8 mouse cellular contexts compared by ENCODE assay signal in the genomic region with DNA sequence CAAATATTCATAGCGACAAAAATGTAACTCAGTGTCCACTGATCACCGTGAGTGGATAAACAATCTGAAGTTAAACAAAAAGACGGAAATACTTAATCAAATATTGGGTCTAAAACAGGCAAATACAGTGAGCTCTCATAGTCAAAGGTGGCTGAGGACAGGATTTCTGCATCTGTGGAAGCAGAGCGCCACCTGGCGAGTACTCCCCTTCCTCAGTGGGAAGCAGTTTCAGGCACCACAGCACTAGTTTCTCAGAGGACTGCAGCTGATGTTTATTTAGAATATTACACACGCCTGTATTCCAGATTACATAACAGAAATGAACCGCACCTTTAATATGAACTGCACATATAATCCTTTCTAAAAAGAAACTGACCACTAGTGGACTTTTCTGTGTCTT. TPM values are rescaled to one million over a fixed set of nuclear protein-coding genes. Genes with fewer than 3 reads are reported as not detected.
DNase-seq lines count a peak whose midpoint lies in the region; ATAC-seq and TF ChIP-seq lines count a peak whose summit lies in the region.

No protein-coding gene starts in this region.

- H3K4me2 ChIP-seq in midbrain, embryonic 16.5 days (ENCODE audit: low read length): no peak overlapping the region

- TF ChIP-seq CTCF in cerebellum, adult 2 months (IDR thresholded peaks at IDR 0.05; ENCODE audit: borderline replicate concordance, insufficient read depth, low read depth, low read length): peak; percentile 45; the same call in 1 of the 2 replicates

- no peak overlapping the region for H3K9ac ChIP-seq in midbrain, embryonic 16.5 days (ENCODE audit: low read depth, low read length)

- H3K9me3 ChIP-seq in midbrain, embryonic 10.5 days (replicated peaks): no peaks in the 10 kb centered on the region
- H3K9me3 ChIP-seq in midbrain, embryonic 16.5 days (replicated peaks; ENCODE audit: control insufficient read depth, low read length, poor library complexity, severe bottlenecking): no peaks in the 10 kb centered on the region

- DNase-seq in cerebellum, adult 2 months: no peak
- DNase-seq in cerebellum, adult 11 months: no peak
- peak; percentile 28 for DNase-seq in midbrain, embryonic 10.5 days (ENCODE audit: low spot score)
- DNase-seq in forelimb bud, embryonic 11.5 days (ENCODE audit: low read depth, low spot score): peak; percentile 50
- peak; percentile 72 for DNase-seq in kidney, postnatal 14 days
- DNase-seq in thymus, postnatal 4 days: peak; percentile 45

- no peak for TF ChIP-seq POLR2A in cerebellum, adult 2 months (IDR thresholded peaks at IDR 0.05; ENCODE audit: borderline replicate concordance, insufficient read depth, low read length)

- no peaks in the 10 kb centered on the region for H3K27me3 ChIP-seq in cerebellum, adult 2 months (ENCODE audit: control insufficient read depth, insufficient read depth, low read length)
- H3K27me3 ChIP-seq in midbrain, embryonic 10.5 days (ENCODE audit: low read depth, poor library complexity, severe bottlenecking): no peaks in the 10 kb centered on the region
- no peaks in the 10 kb centered on the region for H3K27me3 ChIP-seq in midbrain, embryonic 16.5 days (ENCODE audit: control insufficient read depth, insufficient read depth, low read depth, low read length)

- no peaks in the 10 kb centered on the region for H3K4me1 ChIP-seq in cerebellum, adult 2 months (ENCODE audit: control insufficient read depth, insufficient read depth, low read length)
- no peaks in the 10 kb centered on the region for H3K4me1 ChIP-seq in midbrain, embryonic 10.5 days
- no peaks in the 10 kb centered on the region for H3K4me1 ChIP-seq in midbrain, embryonic 16.5 days (ENCODE audit: control insufficient read depth, insufficient read depth, low read length)

- no peak overlapping the region for H3K4me3 ChIP-seq in cerebellum, adult 2 months (replicated peaks; ENCODE audit: insufficient read depth, low read depth, low read length)
- no peak overlapping the region for H3K4me3 ChIP-seq in midbrain, embryonic 10.5 days
- no peak overlapping the region for H3K4me3 ChIP-seq in midbrain, embryonic 16.5 days (ENCODE audit: low read depth, low read length)

- ATAC-seq in midbrain, embryonic 16.5 days: no peak
- ATAC-seq in megakaryocyte progenitor cell, adult 5-6 weeks (replicated peaks; ENCODE audit: poor library complexity): peak; percentile 64

- H3K36me3 ChIP-seq in midbrain, embryonic 10.5 days: peaks cover 99% of the 10 kb centered on the region
- H3K36me3 ChIP-seq in midbrain, embryonic 16.5 days (ENCODE audit: control insufficient read depth, insufficient read depth, low read length): no peaks in the 10 kb centered on the region

- no peak overlapping the region for H3K27ac ChIP-seq in cerebellum, adult 2 months (ENCODE audit: insufficient read depth, low read length)
- H3K27ac ChIP-seq in midbrain, embryonic 10.5 days (replicated peaks): no peak overlapping the region
- H3K27ac ChIP-seq in midbrain, embryonic 16.5 days (ENCODE audit: low read length): no peak overlapping the region

- 86% methylated on average over 7 of the region's 7 CpGs for WGBS in cerebellum, adult 2 months
- 85% methylated on average over 7 of the region's 7 CpGs for whole genome bisulfite sequencing in midbrain, embryonic 10.5 days
- 74% methylated on average over 7 of the region's 7 CpGs for WGBS in midbrain, embryonic 16.5 days

RNA-seq across cellular contexts. Expression of gene Cep152, which starts 20.3 kb away (rescaled TPM):
- polyA plus RNA-seq in cerebellum, adult 2 months (2012; rRNA removed): 3.1 and 3.2 TPM in 2 replicates
- 9.8 and 10.2 TPM in 2 replicates for polyA plus RNA-seq in midbrain, embryonic 10.5 days (2016; fragmentation: Nextera tagmentation; extraction: Ambion mirVana)
- 2.7 and 3.1 TPM in 2 replicates for polyA plus RNA-seq in midbrain, embryonic 16.5 days (2015; fragmentation: Nextera tagmentation; extraction: Ambion mirVana)
- total RNA-seq in megakaryocyte progenitor cell, adult 5-6 weeks (2015): 6.4 and 7.1 TPM in 2 replicates
- 19.3 and 20.6 TPM in 2 replicates for total RNA-seq in megakaryocyte progenitor cell, adult 5-6 weeks (2017)

Comparison
In these comparisons a context has a peak if more than half of its experiments do, and no peak if none do; other contexts are left out.
1. DNase-seq: peak in midbrain, embryonic 10.5 days (single experiment), forelimb bud, embryonic 11.5 days (single experiment), kidney, postnatal 14 days (single experiment) and thymus, postnatal 4 days (single experiment); none in cerebellum, adult 2 months (0 of 2) and cerebellum, adult 11 months (single experiment).